Mouse (Mus musculus): ENCODE results near the gene Nenf. TPM values are rescaled to one million over a fixed set of nuclear protein-coding genes. Genes with fewer than 3 reads are reported as not detected.
A peak's percentile ranks its signal among the peaks of the same experiment; 100 is the strongest.

Gene Nenf
- polyA plus RNA-seq, 1 experiment: 143 TPM

GRCm38 (mm10) chr1:191257981-191258380 lies 60.0 kb downstream of the Nenf start:
- Histone ChIP-seq H3K4me2 (ENCODE audit: low read depth) (peak overlapping the region; percentile 63), H3K27me3 (ENCODE audit: control insufficient read depth, insufficient read depth, insufficient read length) (no peaks in the 10 kb centered on the region), H3K4me3 (no peak overlapping the region), H3ac (ENCODE audit: control insufficient read depth, insufficient read length) (no peak overlapping the region), H3K79me2 (ENCODE audit: control insufficient read depth, insufficient read depth) (no peaks in the 10 kb centered on the region), H3K36me3 (ENCODE audit: control insufficient read depth, insufficient read depth) (no peaks in the 10 kb centered on the region)
- no peak for TF ChIP-seq MYOG (IDR thresholded peaks at IDR 0.05; ENCODE audit: control insufficient read depth in 1 of 3, insufficient read depth in 1 of 3, insufficient read length in 2 of 3, low read depth in 2 of 3)
- no peak for TF ChIP-seq CEBPB (IDR thresholded peaks at IDR 0.05; ENCODE audit: insufficient read depth, poor library complexity, severe bottlenecking)
- TF ChIP-seq MAX (IDR thresholded peaks at IDR 0.05; ENCODE audit: low read depth): no peak
- TF ChIP-seq POLR2A (IDR thresholded peaks at IDR 0.05; ENCODE audit: insufficient read length, low read depth): no peak
- TF ChIP-seq POLR2AphosphoS2 (IDR thresholded peaks at IDR 0.05; ENCODE audit: insufficient read length, low read depth): no peak
- TF ChIP-seq USF1 (IDR thresholded peaks at IDR 0.05; ENCODE audit: low read depth): no peak
- TF ChIP-seq E2F4 (IDR thresholded peaks at IDR 0.05; ENCODE audit: insufficient read depth): no peak
- no peak for TF ChIP-seq TCF12 (IDR thresholded peaks at IDR 0.05; ENCODE audit: insufficient read depth, poor library complexity, severe bottlenecking)
- no peak for TF ChIP-seq TCF3 (IDR thresholded peaks at IDR 0.05; ENCODE audit: insufficient read length, low read depth)
- no peak for TF ChIP-seq SRF (IDR thresholded peaks at IDR 0.05; ENCODE audit: control insufficient read depth, insufficient read length, low read depth)
- no peak for TF ChIP-seq MYOD1 (IDR thresholded peaks at IDR 0.05; ENCODE audit: control insufficient read depth in 1 of 3, insufficient read length in 2 of 3, low read depth in 2 of 3)
- TF ChIP-seq REST (IDR thresholded peaks at IDR 0.05; ENCODE audit: insufficient read depth, insufficient read length): no peak

- peak overlapping the region; percentile 10 for H3K4me2 ChIP-seq (ENCODE audit: low read depth)
- no peaks in the 10 kb centered on the region for H3K27me3 ChIP-seq (ENCODE audit: control insufficient read depth, insufficient read depth, insufficient read length)
- H3K79me2 ChIP-seq (ENCODE audit: control insufficient read depth, insufficient read depth): no peaks in the 10 kb centered on the region
- H3ac ChIP-seq (ENCODE audit: control insufficient read depth, insufficient read length): no peak overlapping the region
- no peak overlapping the region for H3K4me3 ChIP-seq
- H3K36me3 ChIP-seq (ENCODE audit: control insufficient read depth, insufficient read depth): no peaks in the 10 kb centered on the region
- TF ChIP-seq MYOD1 (IDR thresholded peaks at IDR 0.05; ENCODE audit: control insufficient read depth in 1 of 3, insufficient read length in 2 of 3, low read depth in 2 of 3) (peak in 2 of 3 experiments; percentile 3 to 66), TCF3 (IDR thresholded peaks at IDR 0.05; ENCODE audit: insufficient read length, low read depth) (peak; percentile 14), MYOG (IDR thresholded peaks at IDR 0.05; ENCODE audit: control insufficient read depth in 1 of 3, insufficient read depth in 1 of 3, insufficient read length in 2 of 3, low read depth in 2 of 3) (peak in 2 of 3 experiments; percentile 57 to 79), TCF12 (IDR thresholded peaks at IDR 0.05; ENCODE audit: insufficient read depth, poor library complexity, severe bottlenecking) (no peak)
These were observed 60.6 kb downstream of the Nenf start for GRCm38 (mm10) chr1:191257351-191257771.

Other genes with a start within 250 kb of the Nenf start
- gene Batf3, start 220.3 kb downstream of the Nenf start, polyA plus RNA-seq (2012; fragmentation: generic; extraction: Trizol): 0.07 TPM
- gene Fam71a, start 153.4 kb downstream of the Nenf start, polyA plus RNA-seq (2012; fragmentation: generic; extraction: Trizol): not detected
- gene Atf3, start 100.2 kb downstream of the Nenf start, polyA plus RNA-seq (2012; fragmentation: generic; extraction: Trizol): 59.6 TPM
- 12.1 TPM for gene Tmem206, start 7.7 kb upstream of the Nenf start, polyA plus RNA-seq (2012; fragmentation: generic; extraction: Trizol)
- gene Ppp2r5a, start 85.1 kb upstream of the Nenf start, polyA plus RNA-seq (2012; fragmentation: generic; extraction: Trizol): 28.1 TPM